Mouse (Mus musculus): ENCODE measurements around the gene Secisbp2l.

- TF ChIP-seq CTCF (IDR thresholded peaks at IDR 0.05; ENCODE audit: low read depth, low read length) (no peak), GATA1 (IDR thresholded peaks at IDR 0.05; ENCODE audit: borderline replicate concordance, low read length) (no peak), GATA2 (IDR thresholded peaks at IDR 0.05; ENCODE audit: borderline replicate concordance, low read depth, low read length) (no peak), TAL1 (conservative IDR thresholded peaks at IDR 0.05; ENCODE audit: low read depth, low read length) (no peak), POLR2AphosphoS5 (IDR thresholded peaks at IDR 0.05; ENCODE audit: insufficient replicate concordance, low read depth, low read length) (no peak)
Measured at GRCm38 (mm10) chr2:125800428-125800827, 17.8 kb upstream of the Secisbp2l start.

All from G1E (cell line).